Mouse (Mus musculus) limb, embryonic 14.5 days (tissue): ENCODE measurements around the gene Utp14b. TPM values are rescaled to one million over a fixed set of nuclear protein-coding genes. Genes with fewer than 3 reads are reported as not detected.

Experiments used
- ATAC-seq: fragments of 200-750 bp; cut with Nextera tagmentation; 2 replicates; pipeline ENCODE4 v1.8.0; 2017; ENCODE audit warnings: low read depth, moderate number of reproducible peaks, moderate TSS enrichment; ENCODE audit not compliant: low FRiP score
- DNase-seq: peaks from one replicate; pipeline ENCODE4 v3.0.0-alpha.2; 2015; ENCODE audit warnings: low spot score
- H3K27ac ChIP-seq: fragments of 300-500 bp; sonication (generic); replicated peaks from 2 replicates; pipeline ENCODE4 v1.5.1; 2014; ENCODE audit warnings: low read depth, mild to moderate bottlenecking, low read length, moderate library complexity, mixed read lengths
- H3K27me3 ChIP-seq: fragments of 300-500 bp; sonication (generic); 2 replicates; pipeline ENCODE4 v1.6.1; 2014; ENCODE audit warnings: low read length, mixed read lengths; ENCODE audit not compliant: control insufficient read depth, insufficient read depth
- H3K36me3 ChIP-seq: fragments of 300-500 bp; sonication (generic); 2 replicates; pipeline ENCODE4 v1.6.1; 2014; ENCODE audit warnings: mild to moderate bottlenecking, low read length, moderate library complexity, mixed read lengths; ENCODE audit not compliant: control insufficient read depth, insufficient read depth
- H3K4me1 ChIP-seq: fragments of 300-500 bp; sonication (generic); 2 replicates; pipeline ENCODE4 v1.6.1; 2014; ENCODE audit warnings: antibody characterized with exemption, low read length, mixed read lengths; ENCODE audit not compliant: control insufficient read depth, insufficient read depth
- H3K4me2 ChIP-seq: fragments of 300-500 bp; sonication (generic); replicated peaks from 2 replicates; pipeline ENCODE4 v1.6.1; 2014; ENCODE audit warnings: low read depth, mild to moderate bottlenecking, low read length, moderate library complexity; ENCODE audit not compliant: severe bottlenecking
- H3K4me3 ChIP-seq: fragments of 300-500 bp; sonication (generic); replicated peaks from 2 replicates; pipeline ENCODE4 v1.5.1; 2014; ENCODE audit warnings: low read length
- H3K9ac ChIP-seq: fragments of 300-500 bp; sonication (generic); 2 replicates; pipeline ENCODE4 v1.6.1; 2014; ENCODE audit warnings: mild to moderate bottlenecking, low read depth, low read length, moderate library complexity; ENCODE audit not compliant: severe bottlenecking
- H3K9me3 ChIP-seq: fragments of 300-500 bp; sonication (generic); 2 replicates; pipeline ENCODE4 v1.6.1; 2016; ENCODE audit warnings: low read length; ENCODE audit not compliant: control insufficient read depth
- POLR2A ChIP-seq: fragments of 200-500 bp; IDR thresholded peaks from 2 replicates; pipeline ENCODE4 v1.8.0; 2012; ENCODE audit warnings: inconsistent platforms, mild to moderate bottlenecking, moderate library complexity, borderline replicate concordance; ENCODE audit not compliant: insufficient read depth, insufficient read length; ENCODE audit errors: extremely low read depth
- WGBS: fragments of 180-500 bp; shearing (Covaris S2); extraction: QIAGEN DNeasy Blood & Tissue Kit; methylation state at CpG from one replicate; pipeline ENCODE4 v1.1.7; 2014; 5-methylcytosine and 5-hydroxymethylcytosine counted together
- polyA plus RNA-seq, 2 experiments: library from polyadenylated mRNA; depleted of rRNA in 1 of 2; stranded (reverse) in 1 of 2; unstranded in 1 of 2; fragments of >200 nt; fragmentation: Nextera tagmentation in 1 of 2; extraction: Ambion mirVana in 1 of 2; gene quantifications; 2 replicates each; pipeline versions ENCODE4 v1.2.1 to v1.2.3; 2012 to 2014

Utp14b gene
- polyA plus RNA-seq, 2 experiments = 4.5 to 4.6 TPM

- TF ChIP-seq POLR2A = no peak
- Histone ChIP-seq H3K9ac (no peak overlapping the region), H3K4me3 (no peak overlapping the region), H3K4me1 (peaks cover 9% of the 10 kb centered on the region), H3K36me3 (peaks cover 45% of the 10 kb centered on the region), H3K9me3 (no peaks in the 10 kb centered on the region), H3K27ac (no peak overlapping the region), H3K4me2 (no peak overlapping the region), H3K27me3 (no peaks in the 10 kb centered on the region)
- ATAC-seq (no peak), DNase-seq (no peak)
- 86% methylated on average over 4 of the region's 4 CpGs for WGBS
These were observed 6.5 kb downstream of the Utp14b start for GRCm38 (mm10) chr1:78664326-78664725.

GRCm38 (mm10) chr1:78665954-78666499, 8.2 kb downstream of the Utp14b start:
- no peaks in the 10 kb centered on the region for H3K9me3 ChIP-seq
- no peak for TF ChIP-seq POLR2A
- 98% methylated on average over 9 of the region's 9 CpGs for WGBS
- H3K4me1 ChIP-seq = 0 out of 2 replicates have a peak, but pooled peaks cover 2% of the 10 kb centered on the region
- ATAC-seq (no peak), DNase-seq (no peak)
- H3K27ac ChIP-seq = no peak overlapping the region
- H3K9ac ChIP-seq = no peak overlapping the region
- H3K4me2 ChIP-seq = no peak overlapping the region
- no peaks in the 10 kb centered on the region for H3K27me3 ChIP-seq
- H3K4me3 ChIP-seq = no peak overlapping the region
- peaks cover 49% of the 10 kb centered on the region for H3K36me3 ChIP-seq

- no peak overlapping the region for H3K9ac ChIP-seq
- H3K4me3 ChIP-seq = no peak overlapping the region
- no peaks in the 10 kb centered on the region for H3K27me3 ChIP-seq
- no peak for TF ChIP-seq POLR2A
- no peak overlapping the region for H3K4me2 ChIP-seq
- no peak for DNase-seq
- WGBS = 93% methylated on average over 1 of the region's 1 CpGs
- H3K9me3 ChIP-seq = no peaks in the 10 kb centered on the region
- ATAC-seq = no peak
- H3K4me1 ChIP-seq = no peaks in the 10 kb centered on the region
- no peak overlapping the region for H3K27ac ChIP-seq
- peaks cover 49% of the 10 kb centered on the region for H3K36me3 ChIP-seq
These were observed 8.7 kb downstream of the Utp14b start for GRCm38 (mm10) chr1:78666585-78666984.

DNA sequence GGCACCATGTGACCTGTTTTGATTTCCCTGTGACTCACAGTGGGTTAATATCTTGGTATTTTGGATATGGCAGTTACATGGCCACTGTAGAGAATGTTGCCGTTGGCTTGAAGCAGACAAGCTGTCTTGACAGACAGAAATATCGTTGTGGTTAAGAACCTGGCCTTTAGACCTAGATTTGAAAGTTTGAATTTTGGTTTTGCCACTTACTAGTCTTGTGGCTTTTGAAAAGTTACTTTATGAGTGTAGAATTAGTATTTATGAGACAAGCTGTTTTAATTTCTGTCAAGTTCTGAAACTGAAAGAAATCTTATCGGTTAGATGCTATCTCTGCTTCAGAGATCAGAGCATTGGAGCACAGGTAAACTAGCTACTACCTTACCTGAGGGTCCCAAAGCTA, 24.5 kb downstream of the Utp14b start:
- 88% methylated on average over 3 of the region's 3 CpGs for WGBS
- no peak for DNase-seq
- ATAC-seq = no peak
- Histone ChIP-seq H3K27ac (no peak overlapping the region), H3K4me1 (no peaks in the 10 kb centered on the region), H3K27me3 (no peaks in the 10 kb centered on the region), H3K9me3 (no peaks in the 10 kb centered on the region), H3K4me3 (no peak overlapping the region), H3K36me3 (peaks cover 15% of the 10 kb centered on the region), H3K4me2 (no peak overlapping the region), H3K9ac (no peak overlapping the region)
- no peak for TF ChIP-seq POLR2A

GRCm38 (mm10) chr1:78684128-78684527, 26.3 kb downstream of the Utp14b start:
- Histone ChIP-seq H3K36me3 (peaks cover 27% of the 10 kb centered on the region), H3K27me3 (no peaks in the 10 kb centered on the region), H3K4me1 (no peaks in the 10 kb centered on the region), H3K9ac (no peak overlapping the region), H3K4me3 (no peak overlapping the region), H3K4me2 (no peak overlapping the region), H3K27ac (no peak overlapping the region), H3K9me3 (no peaks in the 10 kb centered on the region)
- TF ChIP-seq POLR2A = no peak
- DNase-seq (no peak), ATAC-seq (no peak)
- 74% methylated on average over 8 of the region's 8 CpGs for WGBS

DNA sequence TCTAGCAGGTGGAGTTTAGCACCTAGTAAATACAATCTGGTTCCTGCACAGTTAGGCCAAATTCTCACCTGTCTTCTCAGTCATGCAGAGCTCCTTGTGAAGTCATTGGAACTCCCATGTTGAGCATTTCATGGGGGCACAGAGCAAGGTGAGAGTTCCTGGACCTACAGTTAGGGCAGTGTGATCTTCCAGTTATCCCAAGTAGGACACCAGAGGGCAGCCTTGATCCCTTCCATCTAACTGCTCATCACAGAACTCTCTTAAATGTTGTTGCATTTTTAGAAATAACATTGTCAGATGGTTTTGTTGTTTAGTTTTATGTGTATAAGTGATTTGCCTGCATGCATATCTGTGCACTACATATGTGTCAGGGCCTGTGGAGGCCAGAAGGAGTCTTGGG, 29.0 kb downstream of the Utp14b start:
- no peaks in the 10 kb centered on the region for H3K27me3 ChIP-seq
- H3K4me1 ChIP-seq = no peaks in the 10 kb centered on the region
- H3K36me3 ChIP-seq = peaks cover 32% of the 10 kb centered on the region
- H3K4me3 ChIP-seq = no peak overlapping the region
- no peak for TF ChIP-seq POLR2A
- H3K4me2 ChIP-seq = no peak overlapping the region
- DNase-seq (no peak), ATAC-seq (no peak)
- no peaks in the 10 kb centered on the region for H3K9me3 ChIP-seq
- no peak overlapping the region for H3K9ac ChIP-seq
- no peak overlapping the region for H3K27ac ChIP-seq
